Mouse (Mus musculus) layer of hippocampus, adult 11-12 months (tissue): Measurements from ENCODE around the gene Klk13.

ENCODE experiments used
- DNase-seq: peaks from one replicate; pipeline ENCODE4 v3.0.0; 2022; ENCODE audit warnings: low spot score

Gene Klk13

DNA sequence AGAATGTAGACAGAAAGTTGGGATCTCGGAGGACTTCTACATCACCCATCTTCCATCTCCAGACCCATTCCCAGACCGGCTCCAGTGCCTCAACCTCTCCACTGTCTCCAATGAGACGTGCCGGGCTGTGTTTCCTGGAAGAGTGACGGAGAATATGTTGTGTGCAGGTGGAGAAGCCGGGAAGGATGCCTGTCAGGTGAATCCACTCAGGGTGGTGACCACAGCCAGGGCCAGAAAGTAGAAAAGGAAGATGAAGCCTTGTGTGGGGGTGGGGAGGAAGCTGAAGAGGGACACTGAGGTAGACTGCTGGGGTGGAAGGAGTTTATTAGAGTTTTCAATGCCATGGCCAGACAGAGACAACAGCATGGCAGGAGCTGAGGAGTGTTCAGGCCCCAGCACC lies 59.5 kb downstream of the Klk13 start:
- no peak for DNase-seq

DNA sequence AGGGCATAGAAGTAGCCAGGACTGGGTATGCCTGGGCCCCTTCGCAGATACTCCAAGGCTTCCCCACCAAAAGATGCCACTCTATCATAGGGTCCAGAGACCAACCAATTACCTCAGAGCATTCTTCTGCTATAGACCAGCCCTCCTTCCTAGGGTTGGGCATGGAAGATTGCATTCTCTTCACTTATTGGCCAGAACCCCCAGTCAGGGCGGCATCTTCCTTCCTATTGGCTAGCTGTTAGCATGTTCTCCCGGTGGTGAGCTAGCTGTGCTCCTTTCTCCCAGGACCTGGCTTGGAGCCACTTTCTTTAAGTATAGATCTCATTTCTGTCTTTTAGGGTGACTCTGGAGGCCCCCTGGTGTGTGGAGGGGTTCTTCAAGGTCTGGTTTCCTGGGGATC lies 60.5 kb downstream of the Klk13 start:
- DNase-seq: no peak

DNA sequence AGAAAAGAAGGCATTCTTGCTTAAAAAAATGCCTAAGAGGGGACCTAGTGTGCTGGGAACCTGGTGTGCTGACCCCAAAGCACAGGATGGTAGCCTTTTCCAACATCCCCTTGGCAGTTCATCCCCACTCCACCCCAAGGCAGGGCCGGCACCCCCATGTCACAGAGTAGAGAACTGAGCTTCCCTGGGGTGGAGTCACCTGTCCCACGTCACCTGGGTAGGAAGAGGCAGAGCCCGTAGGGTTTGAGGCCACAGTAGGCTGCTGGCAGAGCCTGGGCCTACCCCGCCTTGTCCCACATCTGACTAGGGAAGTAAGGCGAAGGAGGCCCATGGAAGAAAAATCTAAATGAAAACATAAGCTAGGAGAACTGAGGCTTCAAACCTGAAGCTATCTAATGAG lies 62.0 kb downstream of the Klk13 start, which contains the start of gene Klk11:
Gene Klk11, plus strand, starts transcription at position 241 of the 400 bp plus-strand sequence.
- no peak for DNase-seq

DNA sequence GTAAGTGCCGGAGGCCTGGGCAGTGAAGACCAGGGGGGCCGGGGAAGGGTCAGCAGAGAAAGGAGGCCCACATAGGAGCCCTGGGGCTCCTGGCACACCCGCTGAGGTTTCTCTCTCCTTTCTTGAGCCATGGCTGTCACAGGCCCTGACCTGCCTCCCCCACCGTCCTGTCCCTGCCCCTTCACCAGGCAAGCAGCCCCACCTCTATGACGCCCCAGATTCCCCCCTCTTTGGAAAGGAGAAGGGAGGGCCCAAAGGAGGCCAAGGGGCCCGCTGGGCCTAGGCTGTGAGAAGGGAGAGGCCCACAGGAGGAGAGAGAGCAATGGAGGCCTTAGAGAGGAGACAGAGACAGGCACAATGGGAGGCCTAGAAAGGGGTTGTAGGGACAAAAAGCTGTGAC lies 62.4 kb downstream of the Klk13 start:
- no peak for DNase-seq

DNA sequence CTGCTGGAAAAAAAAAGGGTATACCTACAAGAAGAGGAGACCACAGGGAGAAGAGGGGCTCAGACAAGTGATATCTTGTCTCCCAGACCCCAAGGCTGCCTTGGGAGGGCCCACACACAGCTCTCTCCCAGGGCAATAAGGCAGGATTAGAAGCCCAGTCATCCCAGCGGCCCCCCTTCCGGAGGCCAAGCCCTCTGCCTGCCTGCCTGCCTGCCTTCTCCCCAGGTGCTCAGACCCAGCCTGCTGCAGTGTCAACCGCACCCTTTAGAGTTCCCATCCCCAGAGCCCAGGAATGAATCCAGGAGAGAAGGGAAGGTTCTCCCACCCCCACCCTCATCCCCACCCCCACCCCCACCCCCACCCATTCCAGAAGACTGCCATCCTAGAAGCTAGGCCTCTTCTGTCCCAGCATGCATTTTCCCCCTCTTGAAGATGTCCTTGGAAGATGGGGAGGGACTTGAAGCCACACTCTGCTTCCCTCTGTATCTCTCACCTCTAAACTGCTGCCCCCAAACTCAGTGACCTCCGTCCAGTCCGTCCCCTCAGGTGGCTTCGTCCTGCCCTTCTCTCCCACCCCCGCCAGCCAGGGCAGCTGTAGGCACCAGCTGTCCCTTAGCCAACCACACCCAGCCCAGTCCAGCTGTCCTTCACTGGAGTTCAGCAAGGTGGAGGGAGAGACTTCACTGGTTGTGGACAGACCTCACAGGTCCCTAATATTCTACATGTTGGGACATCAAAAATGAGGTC lies 63.1 kb downstream of the Klk13 start:
- no peak for DNase-seq

DNA sequence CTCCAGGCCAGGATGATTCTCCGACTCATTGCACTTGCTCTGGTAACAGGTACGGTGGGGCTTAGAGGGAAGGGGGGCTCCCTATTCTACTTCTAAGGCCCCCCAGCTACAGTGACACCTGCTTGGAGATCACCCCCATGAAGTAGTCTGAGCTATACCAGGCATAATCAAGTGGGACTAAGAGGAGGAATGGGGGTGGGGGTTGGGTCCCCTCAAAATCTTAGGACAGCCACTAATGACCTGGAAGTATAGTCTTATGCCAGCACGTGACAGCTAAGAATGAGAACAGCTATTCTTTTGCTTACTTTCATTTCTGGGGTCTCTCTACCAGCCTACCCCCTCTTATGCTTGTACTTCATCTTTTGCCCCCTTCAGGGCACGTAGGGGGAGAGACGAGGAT lies 64.1 kb downstream of the Klk13 start:
- DNase-seq: no peak
